Mouse (Mus musculus): ENCODE results near the gene Cacna1c.

Cacna1c gene

GRCm38 (mm10) chr6:118862091-118862490 is 334.1 kb downstream of the Cacna1c start:
- DNase-seq (ENCODE audit: low read depth, low spot score): no peak

GRCm38 (mm10) chr6:118858431-118858830 is 337.8 kb downstream of the Cacna1c start:
- DNase-seq (ENCODE audit: low read depth, low spot score): no peak

- no peak for DNase-seq (ENCODE audit: low read depth, low spot score)
Measured at GRCm38 (mm10) chr6:118852131-118852530, 344.1 kb downstream of the Cacna1c start.

- DNase-seq (ENCODE audit: low read depth, low spot score): no peak
Measured at GRCm38 (mm10) chr6:118851086-118851485, 345.1 kb downstream of the Cacna1c start.

GRCm38 (mm10) chr6:118848640-118849039 is 347.6 kb downstream of the Cacna1c start:
- DNase-seq (ENCODE audit: low read depth, low spot score): no peak

GRCm38 (mm10) chr6:118847751-118848150 is 348.5 kb downstream of the Cacna1c start:
- no peak for DNase-seq (ENCODE audit: low read depth, low spot score)

GRCm38 (mm10) chr6:118845829-118846228 is 350.4 kb downstream of the Cacna1c start:
- no peak for DNase-seq (ENCODE audit: low read depth, low spot score)

GRCm38 (mm10) chr6:118845180-118845579 is 351.0 kb downstream of the Cacna1c start:
- no peak for DNase-seq (ENCODE audit: low read depth, low spot score)

GRCm38 (mm10) chr6:118843566-118843965 is 352.7 kb downstream of the Cacna1c start:
- DNase-seq (ENCODE audit: low read depth, low spot score): no peak

GRCm38 (mm10) chr6:118841892-118842291 is 354.3 kb downstream of the Cacna1c start:
- no peak for DNase-seq (ENCODE audit: low read depth, low spot score)

- DNase-seq (ENCODE audit: low read depth, low spot score): no peak
Measured at GRCm38 (mm10) chr6:118838919-118839915, 357.0 kb downstream of the Cacna1c start.

GRCm38 (mm10) chr6:118836693-118837092 is 359.5 kb downstream of the Cacna1c start:
- no peak for DNase-seq (ENCODE audit: low read depth, low spot score)

GRCm38 (mm10) chr6:118834046-118834445 is 362.2 kb downstream of the Cacna1c start:
- DNase-seq (ENCODE audit: low read depth, low spot score): no peak

GRCm38 (mm10) chr6:118833049-118833448 is 363.2 kb downstream of the Cacna1c start:
- no peak for DNase-seq (ENCODE audit: low read depth, low spot score)

GRCm38 (mm10) chr6:118832616-118833015 is 363.6 kb downstream of the Cacna1c start:
- no peak for DNase-seq (ENCODE audit: low read depth, low spot score)

- no peak for DNase-seq (ENCODE audit: low read depth, low spot score)
Measured at GRCm38 (mm10) chr6:118830851-118831250, 365.4 kb downstream of the Cacna1c start.

GRCm38 (mm10) chr6:118828187-118828586 is 368.0 kb downstream of the Cacna1c start:
- no peak for DNase-seq (ENCODE audit: low read depth, low spot score)

- no peak for DNase-seq (ENCODE audit: low read depth, low spot score)
Measured at GRCm38 (mm10) chr6:118827560-118827959, 368.7 kb downstream of the Cacna1c start.

GRCm38 (mm10) chr6:118825400-118825871 is 370.8 kb downstream of the Cacna1c start:
- no peak for DNase-seq (ENCODE audit: low read depth, low spot score)

GRCm38 (mm10) chr6:118821536-118821935 is 374.7 kb downstream of the Cacna1c start:
- DNase-seq (ENCODE audit: low read depth, low spot score): no peak

GRCm38 (mm10) chr6:118819657-118820056 is 376.6 kb downstream of the Cacna1c start:
- DNase-seq (ENCODE audit: low read depth, low spot score): no peak

GRCm38 (mm10) chr6:118817928-118818503 is 378.2 kb downstream of the Cacna1c start:
- no peak for DNase-seq (ENCODE audit: low read depth, low spot score)

- DNase-seq (ENCODE audit: low read depth, low spot score): no peak
Measured at GRCm38 (mm10) chr6:118816253-118816652, 380.0 kb downstream of the Cacna1c start.

Data from CD4-positive helper T cell, adult 2 months (primary cell).